Mouse (Mus musculus) heart, postnatal 25 days (tissue): ENCODE measurements at regions not wholly inside any gene's neighbourhood (a gene's known extent, or its start where the extent isn't known, plus 50 kb on each side); places are given as distances from the start of the nearest gene placed in this dataset.
"Not testable (repeated sequence)": the region's sequence is repeated elsewhere in the genome, so short reads cannot be mapped to it uniquely, and the experiment has no call there.

Experiments used
- DNase-seq: peaks from one replicate; pipeline ENCODE4 v3.0.0; 2022; ENCODE audit warnings: low spot score
- intact Hi-C: fragments of 180-260 bp; cut with DNase I; formaldehyde crosslinking; loops from one replicate; pipeline ENCODE4 v1.15.1; 2025

DNA sequence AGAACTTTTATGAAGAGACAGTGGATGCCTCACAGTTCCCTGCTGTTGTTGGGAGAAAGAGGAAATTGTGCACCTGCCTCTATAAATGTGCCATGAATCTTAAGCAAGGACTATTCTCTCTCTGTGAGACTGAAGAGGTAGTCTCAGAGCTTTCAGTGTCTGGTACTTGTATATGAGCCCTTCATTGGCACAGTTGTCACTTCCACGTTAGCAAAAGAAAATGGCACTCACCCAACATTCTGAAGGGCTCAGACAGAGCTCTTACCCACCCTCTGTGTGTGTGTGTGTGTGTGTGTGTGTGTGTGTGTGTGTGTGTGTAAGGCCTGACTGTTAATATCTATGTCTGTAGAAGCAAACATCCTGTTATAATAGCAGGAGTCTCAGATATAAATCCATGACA lies 75.6 kb upstream of the Lhfpl3 start:
- intact Hi-C loops, result no loop called here
- no peak for DNase-seq

DNA sequence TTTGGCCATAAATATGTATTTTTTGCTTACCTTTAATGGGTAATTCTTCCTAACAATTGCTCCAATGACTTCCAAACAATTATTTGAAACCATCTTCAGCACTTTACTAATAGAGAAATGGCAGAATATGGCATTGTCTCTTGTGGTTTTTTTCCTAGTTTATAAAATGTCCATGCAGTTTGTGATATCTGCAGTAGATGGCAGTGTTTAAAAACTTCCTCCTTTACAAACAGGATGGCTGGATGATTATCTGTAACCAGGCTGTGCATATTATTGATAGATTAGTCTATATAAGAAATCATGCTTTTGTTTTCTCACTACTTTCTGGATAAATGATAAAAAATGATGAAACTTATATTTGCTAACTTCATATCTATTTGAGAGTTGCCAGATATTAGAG lies 91.0 kb upstream of the Orc5 start:
- DNase-seq, result no peak
- intact Hi-C loops, result loop anchor here (2.0 kb wide), 2 partner anchors 584 to 646 kb away; no protein-coding TSS in a partner anchor

DNA sequence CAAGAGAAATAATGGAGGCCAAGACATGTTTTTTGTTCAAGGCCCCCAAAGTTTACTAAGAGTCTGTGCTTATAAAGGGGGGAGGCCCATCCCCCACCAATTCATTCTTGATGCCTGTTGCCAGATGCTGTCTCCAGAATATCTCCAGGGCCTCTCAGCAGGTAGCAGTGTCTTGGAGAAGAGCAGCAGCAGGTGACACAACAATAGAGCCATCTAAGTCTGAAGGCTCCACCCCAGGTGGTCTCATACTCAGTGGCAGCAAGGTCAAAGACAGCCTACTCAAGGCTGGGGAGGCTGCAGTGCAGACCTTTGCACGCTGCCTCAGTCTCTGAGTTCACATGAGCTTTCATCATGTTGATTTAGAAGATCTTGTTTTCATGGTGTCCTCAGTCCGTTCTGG lies 66.8 kb upstream of the Orc5 start:
- DNase-seq, intact Hi-C loops: not testable (repeated sequence)
